Mouse (Mus musculus) gastrocnemius, postnatal 14 days (tissue): ENCODE results near the gene Slc38a7. TPM values are rescaled to one million over a fixed set of nuclear protein-coding genes. Genes with fewer than 3 reads are reported as not detected.
"Not testable (repeated sequence)": the region's sequence is repeated elsewhere in the genome, so short reads cannot be mapped to it uniquely, and the experiment has no call there.

Source experiments
- DNase-seq: peaks from one replicate; pipeline ENCODE4 v3.0.0; 2021; ENCODE audit warnings: mixed read lengths
- intact Hi-C: fragments of 180-260 bp; cut with DNase I; formaldehyde crosslinking; loops from one replicate; pipeline ENCODE4 v1.15.1; 2025; ENCODE audit warnings: low total_unique reads
- total RNA-seq, 2 experiments: library from RNA; stranded (reverse); gene quantifications; 2 replicates each; pipeline ENCODE4 v1.2.3; 2021

Gene Slc38a7
- total RNA-seq, 2 experiments from 2014 or later, result 5.6 to 5.8 TPM

DNA sequence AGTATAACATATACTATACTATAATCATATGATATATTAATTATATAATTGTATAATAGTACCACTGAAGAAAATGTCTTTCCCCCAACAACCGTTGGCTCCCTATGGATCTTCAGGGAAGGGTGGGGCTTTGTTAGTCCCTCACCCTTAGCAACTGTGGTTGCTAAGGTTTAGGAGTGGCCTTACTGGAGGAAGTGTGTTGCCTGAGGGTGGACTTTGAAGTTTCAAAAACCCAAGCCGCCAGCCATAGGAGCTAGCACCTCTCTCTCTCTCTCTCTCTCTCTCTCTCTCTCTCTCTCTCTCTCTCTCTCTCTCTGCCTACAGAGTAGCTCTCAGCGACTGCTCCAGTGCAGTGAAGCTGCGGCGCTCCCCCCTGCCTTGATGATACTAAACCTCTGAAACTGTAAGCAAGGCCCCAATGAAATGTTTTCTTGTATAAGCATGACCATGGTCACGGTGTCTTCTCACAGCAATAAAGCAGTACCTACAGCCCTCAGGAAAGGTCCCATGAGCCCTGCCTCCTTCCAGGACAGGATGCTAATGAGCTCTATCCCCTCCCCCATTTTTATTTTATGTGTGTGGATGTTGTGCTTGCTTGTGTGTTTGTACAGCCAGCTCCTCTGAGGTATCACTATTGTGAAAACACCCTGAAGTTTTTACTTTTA is 37.2 kb downstream of the Slc38a7 start:
- intact Hi-C loops, result no loop called here
- no peak for DNase-seq

- DNase-seq, result no peak
- intact Hi-C loops, result no loop called here
Measured at GRCm38 (mm10) chr8:95810184-95810591, 43.2 kb downstream of the Slc38a7 start.

- intact Hi-C loops, result no loop called here
Measured at GRCm38 (mm10) chr8:95809116-95809515, 44.2 kb downstream of the Slc38a7 start.

DNA sequence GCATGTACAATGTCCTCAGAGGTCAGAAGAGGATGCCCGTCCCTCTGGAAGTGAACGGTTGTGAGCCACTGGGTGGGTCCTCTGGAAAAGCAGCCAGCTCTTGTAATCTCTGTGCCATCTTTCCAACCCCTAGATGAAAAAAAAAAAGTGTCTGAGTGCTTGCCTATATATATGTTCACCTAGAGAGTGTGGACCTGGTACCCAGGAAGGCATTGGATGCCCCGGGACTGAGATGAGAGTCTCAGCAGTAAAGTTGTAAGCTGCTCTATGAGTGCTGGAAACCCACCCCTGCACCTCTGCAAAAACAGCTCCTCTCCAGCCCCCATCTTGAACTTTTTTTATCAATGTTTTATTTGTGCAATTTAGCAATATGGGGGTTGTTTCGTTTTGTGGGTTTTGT is 44.7 kb downstream of the Slc38a7 start:
- DNase-seq, result no peak

More at GRCm38 (mm10) chr8:95809116-95809515, 44.2 kb downstream of the Slc38a7 start:
- DNase-seq, result no peak

DNA sequence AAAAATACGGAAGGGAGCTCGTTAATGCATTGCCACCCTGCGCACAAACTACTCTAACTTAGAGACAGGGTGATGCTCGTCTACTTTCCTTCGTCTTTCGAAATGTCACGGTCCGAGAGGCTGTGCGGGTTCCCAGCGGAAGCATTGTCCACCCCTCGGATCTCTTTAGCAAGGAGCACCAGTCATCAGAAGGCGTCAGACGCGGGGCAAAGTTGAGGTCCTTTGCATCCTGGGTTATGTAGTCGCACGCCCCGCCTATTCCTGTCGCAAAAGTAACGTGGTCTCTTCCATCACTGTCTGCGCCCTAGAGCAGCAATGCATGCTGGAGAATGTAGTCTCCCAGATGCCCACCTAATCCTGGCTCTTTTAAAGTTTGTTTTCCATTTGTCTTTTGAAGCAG is 45.5 kb downstream of the Slc38a7 start:
- intact Hi-C loops, result no loop called here
- DNase-seq, result peak; percentile 93

More for the DNA sequence above, 44.7 kb downstream of the Slc38a7 start:
- intact Hi-C loops, result no loop called here

GRCm38 (mm10) chr8:95807331-95807843 is 46.0 kb downstream of the Slc38a7 start, which contains the start of gene Cnot1:
Cnot1 (minus strand) TSS chr8:95807464.
- DNase-seq, result peak; percentile 95
- intact Hi-C loops, result no loop called here

GRCm38 (mm10) chr8:95806461-95807191 is 46.7 kb downstream of the Slc38a7 start:
- intact Hi-C loops, result no loop called here
- DNase-seq, result peak; percentile 43

DNA sequence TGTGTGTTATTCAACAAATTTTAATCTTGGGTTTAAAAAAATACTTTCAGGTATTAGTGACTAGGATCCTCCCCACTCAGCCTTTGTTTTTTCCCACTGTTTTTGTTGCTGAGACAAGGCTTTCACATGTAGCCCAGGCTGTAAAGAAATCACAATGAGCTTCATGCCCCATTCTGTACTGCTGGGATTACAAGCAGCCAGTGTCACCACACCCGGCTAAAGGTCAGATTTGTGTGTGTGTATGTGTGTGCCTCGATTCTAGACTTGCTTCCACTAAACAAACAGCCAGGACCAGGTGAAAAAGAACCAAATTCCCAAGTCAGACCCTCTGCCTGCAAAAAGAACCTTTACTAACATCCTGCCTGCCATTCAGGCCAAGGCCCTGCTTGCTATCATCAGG is 47.9 kb downstream of the Slc38a7 start:
- intact Hi-C loops, result no loop called here
- DNase-seq, result no peak

GRCm38 (mm10) chr8:95802231-95802630 is 51.1 kb downstream of the Slc38a7 start:
- no peak for DNase-seq
- intact Hi-C loops, result no loop called here

DNA sequence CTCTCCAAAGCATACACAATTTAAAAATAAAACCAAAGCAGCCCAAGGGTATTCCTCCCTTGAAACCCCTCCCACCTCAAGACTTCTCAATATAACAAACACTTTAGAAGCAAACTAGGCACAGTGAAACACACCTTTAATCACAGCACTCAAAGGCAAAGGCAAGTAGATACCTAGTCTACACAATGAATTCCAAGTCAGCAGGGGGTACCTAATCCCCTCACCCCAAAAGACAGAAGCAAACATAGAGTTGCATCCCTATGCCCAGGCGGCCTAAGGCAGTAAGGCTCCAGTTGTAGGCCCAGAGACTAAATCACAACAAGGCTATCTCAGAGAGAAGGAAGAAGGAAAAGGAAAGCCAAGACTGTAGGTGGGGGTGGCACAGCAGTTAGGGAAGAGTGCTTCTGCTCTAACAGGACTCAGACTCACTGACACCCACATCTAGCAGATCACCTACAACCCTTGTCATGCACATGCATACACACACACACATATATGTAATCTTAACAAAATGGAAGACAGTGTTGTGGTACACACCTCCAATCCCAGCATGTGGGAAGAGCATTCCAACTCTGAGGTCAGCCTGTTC is 51.8 kb downstream of the Slc38a7 start:
- intact Hi-C loops, result no loop called here
- DNase-seq, result no peak

- intact Hi-C loops, result no loop called here
- no peak for DNase-seq
Measured at GRCm38 (mm10) chr8:95800353-95800752, 53.0 kb downstream of the Slc38a7 start.

DNA sequence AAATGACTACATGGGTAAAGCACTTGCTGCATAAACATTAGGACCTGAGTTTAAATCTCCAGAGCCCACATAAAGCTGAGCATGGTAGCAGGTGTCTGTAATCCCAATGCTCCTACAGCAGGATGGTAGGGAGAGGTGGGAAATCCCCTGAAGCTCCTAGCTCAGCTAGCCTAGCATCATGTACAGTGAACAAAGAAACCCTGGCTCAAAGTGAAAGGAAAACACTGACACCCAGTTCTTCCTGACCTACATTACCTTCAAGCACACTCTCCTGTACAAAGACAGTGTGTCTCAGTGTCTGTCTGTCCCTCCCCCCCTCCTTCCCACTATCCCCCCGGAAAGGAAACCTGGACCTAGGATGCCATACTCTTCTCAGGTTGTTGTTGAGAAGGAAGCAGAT is 53.4 kb downstream of the Slc38a7 start:
- no peak for DNase-seq
- intact Hi-C loops, result no loop called here

DNA sequence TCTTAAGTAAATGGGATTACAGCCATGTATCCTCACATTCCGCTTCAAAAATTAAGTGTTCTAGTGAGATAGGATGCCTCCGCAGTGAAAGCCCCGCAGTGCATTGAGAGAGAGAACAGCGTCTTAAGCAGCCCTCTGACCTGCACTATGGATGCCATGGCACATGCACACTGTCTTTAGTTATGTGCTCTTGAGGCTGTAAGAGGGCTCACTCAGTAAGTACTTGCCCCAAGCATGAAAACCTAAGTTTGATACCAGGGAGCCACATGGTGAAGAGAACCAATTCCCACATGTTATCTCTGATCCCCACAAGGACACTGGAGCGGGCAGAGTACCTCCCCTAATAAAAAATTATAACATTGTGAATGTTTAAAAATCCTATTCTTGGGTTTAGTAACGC is 54.2 kb downstream of the Slc38a7 start:
- DNase-seq, result no peak
- intact Hi-C loops, result no loop called here

DNA sequence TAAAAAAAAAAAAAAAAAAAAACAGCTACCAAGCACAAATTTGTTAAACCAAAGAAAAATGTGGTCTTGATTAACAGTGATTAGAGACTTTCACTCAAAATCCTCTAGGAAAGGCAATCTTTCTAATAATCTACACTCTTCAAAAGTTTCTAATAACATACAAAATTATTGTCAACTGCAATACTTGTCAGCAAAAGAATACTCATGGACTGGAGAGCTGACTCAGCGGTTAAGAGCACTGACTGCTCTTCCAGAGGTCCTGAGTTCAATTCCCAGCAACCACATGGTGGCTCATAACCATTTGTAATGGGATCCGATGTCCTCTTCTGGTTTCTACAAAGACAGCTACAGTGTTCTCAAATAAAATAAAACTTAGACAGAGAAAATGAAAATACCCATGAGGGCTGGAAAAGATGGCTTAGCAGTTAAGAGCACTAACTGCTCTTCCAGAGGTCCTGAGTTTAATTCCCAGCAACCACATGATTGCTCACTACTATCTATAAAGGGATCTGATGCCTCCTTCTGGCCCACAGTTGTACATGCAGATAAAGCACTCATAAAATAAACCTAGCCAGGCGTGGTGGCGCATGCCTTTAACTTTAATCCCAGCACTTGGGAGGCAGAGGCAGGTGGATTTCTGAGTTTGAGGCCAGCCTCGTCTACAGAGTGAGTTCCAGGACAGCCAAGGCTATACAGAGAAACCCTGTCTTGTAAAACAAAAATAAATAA is 57.8 kb downstream of the Slc38a7 start:
- DNase-seq, intact Hi-C loops: not testable (repeated sequence)

Other genes starting within 250 kb of the Slc38a7 start
- gene Gins3, start 220.1 kb downstream of the Slc38a7 start, total RNA-seq, result under 1 TPM; 0.69 to 0.98 TPM
- 1 to 10 TPM; 6.5 to 8.8 TPM for gene Ndrg4, start 176.6 kb downstream of the Slc38a7 start, total RNA-seq
- gene Setd6, start 137.7 kb downstream of the Slc38a7 start, total RNA-seq, result 10 to 100 TPM in 1 of 2 experiments, 1 to 10 TPM in 1; 9.4 to 10.4 TPM
- gene Cnot1, start 46.1 kb downstream of the Slc38a7 start, total RNA-seq, result 10 to 100 TPM; 59.6 to 62.9 TPM
- gene Sap18b, start 28.2 kb downstream of the Slc38a7 start, total RNA-seq, result 10 to 100 TPM; 78.3 to 88.9 TPM
- 100 to 1,000 TPM; 335 to 396 TPM for gene Got2, start 35.0 kb upstream of the Slc38a7 start, total RNA-seq